Mouse (Mus musculus) kidney, postnatal 36 days (tissue): Measurements from ENCODE around the gene Tnnc1.

ENCODE experiments used
- DNase-seq, 2 experiments: peaks; one replicate each; pipeline ENCODE4 v3.0.0; 2021 to 2022; ENCODE audit warnings: mixed read lengths in 2 of 2

Tnnc1 gene

DNA sequence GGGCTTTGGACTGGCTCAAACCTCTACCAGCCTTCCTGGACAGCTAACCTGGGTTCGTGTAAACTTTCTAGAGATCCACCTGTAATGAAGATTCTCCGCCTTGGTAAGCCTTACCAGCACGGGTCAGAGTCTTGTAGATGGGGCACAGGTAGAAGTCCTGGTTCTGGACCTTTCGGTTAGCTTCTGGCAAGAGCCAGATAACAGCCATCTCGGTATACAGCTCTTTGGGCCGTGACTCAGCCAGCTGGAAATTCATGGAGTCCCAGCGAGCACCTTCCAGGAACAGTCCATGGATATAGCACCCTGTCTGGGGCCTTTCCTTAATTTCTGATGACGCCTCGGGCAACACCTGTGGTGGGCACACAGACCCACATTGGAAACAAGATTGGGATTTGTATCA lies 52.8 kb downstream of the Tnnc1 start:
- no peak for DNase-seq
